Mouse (Mus musculus) limb, embryonic 12.5 days (tissue): ENCODE measurements around the gene Ier5. TPM values are rescaled to one million over a fixed set of nuclear protein-coding genes. Genes with fewer than 3 reads are reported as not detected.

ENCODE experiments used
- ATAC-seq: fragments of 200-750 bp; cut with Nextera tagmentation; 2 replicates; pipeline ENCODE4 v1.8.0; 2017; ENCODE audit warnings: low read depth, moderate TSS enrichment; ENCODE audit not compliant: insufficient number of reproducible peaks, insufficient read depth, low FRiP score, low TSS enrichment
- H3K27ac ChIP-seq: fragments of 300-500 bp; sonication (generic); 2 replicates; pipeline ENCODE4 v1.5.1; 2016; ENCODE audit warnings: mild to moderate bottlenecking, moderate library complexity
- H3K27me3 ChIP-seq: fragments of 300-500 bp; sonication (generic); 2 replicates; pipeline ENCODE4 v1.6.1; 2016; ENCODE audit warnings: mild to moderate bottlenecking, moderate library complexity
- H3K36me3 ChIP-seq: fragments of 300-500 bp; sonication (generic); 2 replicates; pipeline ENCODE4 v1.6.1; 2016; ENCODE audit warnings: mild to moderate bottlenecking, moderate library complexity
- H3K4me1 ChIP-seq: fragments of 300-500 bp; sonication (generic); replicated peaks from 2 replicates; pipeline ENCODE4 v1.6.1; 2016
- H3K4me2 ChIP-seq: fragments of 300-500 bp; sonication (generic); 2 replicates; pipeline ENCODE4 v1.6.1; 2016; ENCODE audit warnings: mild to moderate bottlenecking, moderate library complexity
- H3K4me3 ChIP-seq: fragments of 300-500 bp; sonication (generic); replicated peaks from 2 replicates; pipeline ENCODE4 v1.5.1; 2016; ENCODE audit warnings: mild to moderate bottlenecking
- H3K9ac ChIP-seq: fragments of 300-500 bp; sonication (generic); replicated peaks from 2 replicates; pipeline ENCODE4 v1.6.1; 2016; ENCODE audit warnings: mild to moderate bottlenecking, moderate library complexity
- H3K9me3 ChIP-seq: fragments of 300-500 bp; sonication (generic); 2 replicates; pipeline ENCODE4 v1.6.1; 2016; ENCODE audit warnings: mild to moderate bottlenecking, moderate library complexity
- WGBS: fragments of 180-500 bp; shearing (Covaris S2); methylation state at CpG from one replicate; pipeline ENCODE4 v1.1.7; 2016; 5-methylcytosine and 5-hydroxymethylcytosine counted together
- polyA plus RNA-seq: library from polyadenylated mRNA; unstranded; fragments of >200 nt; fragmentation: Nextera tagmentation; extraction: Ambion mirVana; gene quantifications from 2 replicates; pipeline ENCODE4 v1.2.1, GENCODE M21; 2016

The Ier5 gene
- polyA plus RNA-seq, 1 experiment from 2014 or later: 15.8 TPM

DNA sequence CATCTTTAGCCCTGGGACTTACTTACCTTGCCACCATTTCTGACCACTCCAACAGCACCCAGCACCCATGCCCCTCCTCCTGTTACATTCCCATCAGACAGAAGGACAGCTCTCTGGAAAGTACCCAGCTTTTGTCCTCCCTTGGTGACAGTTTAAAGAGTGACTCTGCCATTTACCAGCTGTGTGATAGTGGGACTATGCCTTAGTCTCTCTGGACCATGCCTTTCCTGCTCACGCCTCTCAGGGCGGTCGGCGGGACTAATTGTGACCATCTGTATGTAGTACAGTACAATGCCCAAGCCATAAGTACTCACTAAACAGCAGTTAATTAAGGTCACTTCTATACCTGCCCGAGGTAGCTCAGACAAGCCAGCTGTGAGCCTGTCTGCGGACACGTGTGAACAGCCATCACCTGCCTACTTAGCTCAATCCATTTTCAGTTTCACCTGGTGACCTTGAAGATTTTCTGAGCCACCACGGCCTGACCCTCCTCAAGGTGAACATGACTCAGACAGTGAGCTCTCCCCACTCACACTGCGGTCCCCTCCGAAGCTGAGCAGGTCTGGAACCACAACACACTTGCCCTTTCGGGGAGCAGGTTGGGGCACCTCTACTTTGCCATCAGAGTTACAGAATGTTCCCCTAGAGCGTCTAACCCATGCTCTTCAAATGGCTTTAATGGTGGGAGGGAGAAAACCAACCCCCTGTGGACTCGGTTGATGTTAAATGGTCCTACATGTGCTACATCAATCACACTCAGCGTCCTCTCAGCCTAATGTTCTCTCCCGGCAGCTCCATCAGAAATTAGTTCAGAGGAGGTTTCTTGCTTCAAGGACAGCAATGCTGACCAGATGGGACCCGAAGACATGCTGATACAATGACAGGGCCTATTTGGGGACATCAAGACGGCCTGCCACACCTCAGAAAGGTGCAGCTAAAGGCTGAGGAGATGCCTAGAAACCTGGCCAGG is 38.3 kb downstream of the Ier5 start:
- Histone ChIP-seq H3K9ac (no peak overlapping the region), H3K9me3 (no peaks in the 10 kb centered on the region), H3K27ac (no peak overlapping the region), H3K4me1 (peaks cover 27% of the 10 kb centered on the region), H3K4me2 (no peak overlapping the region), H3K36me3 (no peaks in the 10 kb centered on the region), H3K27me3 (0 out of 2 replicates have a peak, but pooled peaks cover 15% of the 10 kb centered on the region), H3K4me3 (no peak overlapping the region)
- ATAC-seq: no peak
- 37% methylated on average over 17 of the region's 17 CpGs for WGBS

DNA sequence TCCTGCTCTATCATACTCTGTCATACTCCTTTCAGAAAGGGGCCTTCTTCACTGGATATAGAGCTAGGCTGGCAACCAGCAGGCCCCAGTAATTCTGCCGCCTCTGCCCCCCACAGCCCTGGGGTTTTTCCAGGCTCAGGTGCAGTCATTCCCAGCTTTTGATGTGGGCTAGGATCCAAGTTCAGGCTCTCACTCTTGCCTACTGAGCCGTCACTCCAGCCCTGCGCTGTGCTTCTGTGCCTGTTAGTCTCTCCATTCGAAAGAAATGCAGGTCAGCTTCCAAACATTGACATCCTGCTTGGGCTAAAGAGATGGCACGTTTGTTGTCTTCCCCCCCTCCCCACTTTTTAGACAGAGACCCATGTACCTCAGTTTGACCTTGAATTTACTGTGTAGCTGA is 39.2 kb downstream of the Ier5 start:
- H3K4me1 ChIP-seq: peaks cover 30% of the 10 kb centered on the region
- H3K27ac ChIP-seq: no peak overlapping the region

DNA sequence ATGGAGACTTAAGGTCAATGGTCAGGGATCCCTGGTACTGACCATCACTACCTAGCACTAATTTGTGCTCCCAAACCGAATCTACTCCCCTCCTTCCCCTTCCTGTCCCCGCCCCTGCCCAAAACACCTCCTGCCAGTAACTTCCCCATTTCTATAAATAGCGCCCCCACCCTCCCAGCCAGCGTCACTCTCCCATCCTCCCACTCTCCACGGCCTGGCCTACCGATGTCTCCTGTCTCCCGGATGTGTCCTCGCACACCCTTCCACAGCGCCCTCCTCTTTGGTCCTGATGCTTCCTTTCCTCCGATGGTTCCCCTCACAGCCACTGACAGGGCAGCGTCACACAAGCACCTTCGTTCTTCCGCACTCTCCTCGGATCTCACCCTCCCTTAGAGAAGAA is 39.9 kb downstream of the Ier5 start:
- Histone ChIP-seq H3K4me3 (no peak overlapping the region), H3K9me3 (no peaks in the 10 kb centered on the region), H3K27me3 (0 out of 2 replicates have a peak, but pooled peaks cover 10% of the 10 kb centered on the region), H3K36me3 (no peaks in the 10 kb centered on the region), H3K9ac (no peak overlapping the region), H3K4me1 (peaks cover 37% of the 10 kb centered on the region), H3K27ac (no peak overlapping the region), H3K4me2 (no peak overlapping the region; the same call in 1 of the 2 replicates)
- ATAC-seq: no peak
- WGBS: 23% methylated on average over 14 of the region's 14 CpGs

More for the DNA sequence above, 39.2 kb downstream of the Ier5 start:
- Histone ChIP-seq H3K27me3 (0 out of 2 replicates have a peak, but pooled peaks cover 15% of the 10 kb centered on the region), H3K9ac (no peak overlapping the region), H3K4me2 (no peak overlapping the region), H3K4me3 (no peak overlapping the region), H3K36me3 (no peaks in the 10 kb centered on the region), H3K9me3 (no peaks in the 10 kb centered on the region)
- 56% methylated on average over 5 of the region's 5 CpGs for WGBS
- peak; percentile 7; the same call in 1 of the 2 replicates for ATAC-seq

DNA sequence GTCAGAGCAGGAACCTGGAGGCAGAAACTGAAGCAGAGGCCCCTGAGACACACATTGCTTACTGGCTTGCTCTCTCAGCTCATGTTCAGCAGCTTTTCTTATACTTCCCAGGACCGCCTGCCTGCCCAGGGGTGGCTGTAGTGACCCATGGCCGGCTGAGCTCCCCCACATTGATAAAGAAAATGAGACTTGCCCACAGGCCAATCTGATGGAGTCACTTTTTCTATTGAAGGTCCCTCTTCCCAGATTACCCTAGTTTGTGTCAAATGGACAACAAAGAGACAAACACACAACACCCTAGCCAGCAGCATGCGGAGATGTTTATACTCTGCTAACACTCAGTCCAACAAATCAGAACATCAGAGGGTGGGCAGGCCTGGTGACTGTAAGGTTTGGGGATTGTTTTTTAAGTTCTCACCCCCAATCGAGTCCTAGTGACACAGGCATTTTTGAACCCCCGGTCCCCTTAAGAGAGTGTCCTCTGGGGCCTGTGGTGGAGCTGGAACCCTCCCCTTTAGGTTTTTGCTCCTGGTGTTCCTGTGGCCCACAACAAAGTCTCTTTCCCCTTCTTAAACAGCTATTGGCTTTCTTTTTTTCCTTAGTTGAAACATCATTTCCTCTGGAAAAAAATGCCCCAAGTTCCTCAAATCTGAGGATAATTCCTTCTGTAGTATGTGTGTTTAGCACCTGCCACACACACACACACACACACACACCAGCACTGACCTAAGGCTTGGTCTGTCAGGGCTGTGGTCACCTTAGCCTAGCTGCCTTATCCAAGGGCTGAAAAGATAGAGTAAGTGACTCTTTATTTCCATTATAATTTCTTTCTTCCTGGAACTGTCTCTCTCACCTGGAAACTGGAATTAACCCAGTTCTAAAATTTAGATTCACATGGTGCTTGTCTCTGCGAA is 41.1 kb downstream of the Ier5 start:
- 0 out of 2 replicates have a peak, but pooled peaks cover 10% of the 10 kb centered on the region for H3K27me3 ChIP-seq
- no peaks in the 10 kb centered on the region for H3K9me3 ChIP-seq
- H3K4me1 ChIP-seq: peaks cover 44% of the 10 kb centered on the region
- no peaks in the 10 kb centered on the region for H3K36me3 ChIP-seq
- H3K27ac ChIP-seq: no peak overlapping the region
- H3K4me2 ChIP-seq: no peak overlapping the region
- no peak overlapping the region for H3K9ac ChIP-seq
- 61% methylated on average over 6 of the region's 6 CpGs for WGBS
- no peak overlapping the region for H3K4me3 ChIP-seq
- no peak for ATAC-seq

DNA sequence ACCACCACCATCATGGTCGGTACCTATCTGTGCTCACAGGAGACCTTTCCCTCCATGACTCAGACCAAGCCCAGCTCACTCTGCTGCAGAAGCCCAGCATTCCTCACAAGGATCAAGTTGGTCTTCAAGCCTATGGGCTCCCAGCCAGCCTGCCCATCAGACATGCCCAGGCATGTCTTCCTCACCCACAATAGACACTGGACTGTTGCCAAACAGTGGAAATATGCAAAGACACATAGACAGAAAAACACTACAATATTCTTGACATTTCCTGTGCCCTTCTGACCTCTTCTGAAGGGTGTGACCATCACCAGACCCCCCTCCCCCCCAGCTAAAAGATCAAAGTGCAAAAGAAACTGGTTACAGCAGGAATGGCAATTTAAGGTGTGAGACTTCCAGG is 43.3 kb downstream of the Ier5 start:
- WGBS: 97% methylated on average over 1 of the region's 1 CpGs
- Histone ChIP-seq H3K9me3 (no peaks in the 10 kb centered on the region), H3K4me3 (no peak overlapping the region), H3K27me3 (no peaks in the 10 kb centered on the region), H3K4me2 (no peak overlapping the region), H3K4me1 (peaks cover 62% of the 10 kb centered on the region), H3K36me3 (no peaks in the 10 kb centered on the region), H3K9ac (no peak overlapping the region), H3K27ac (no peak overlapping the region)
- ATAC-seq: no peak

DNA sequence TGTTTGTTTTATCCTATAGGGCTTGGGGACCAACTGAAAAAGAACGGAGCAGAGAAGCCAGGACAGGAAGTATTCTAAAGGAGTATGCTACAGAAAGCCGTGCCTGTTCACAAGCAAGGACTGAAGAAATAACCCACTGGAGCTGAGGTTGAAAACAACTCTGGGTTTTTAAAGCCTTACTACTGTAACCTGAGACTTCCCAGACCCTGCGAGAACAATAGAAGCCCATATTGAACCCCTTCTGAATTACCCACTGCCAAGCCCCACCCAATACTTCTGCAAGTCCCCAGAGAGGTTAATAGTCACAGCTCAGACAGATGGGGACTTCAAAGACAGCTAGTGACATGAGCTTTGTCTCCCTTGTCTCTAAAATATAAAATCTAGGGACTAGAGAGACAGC is 44.4 kb downstream of the Ier5 start:
- no peak overlapping the region for H3K4me3 ChIP-seq
- H3K4me1 ChIP-seq: peaks cover 61% of the 10 kb centered on the region
- peak; percentile 54; the same call in 1 of the 2 replicates for ATAC-seq
- H3K9ac ChIP-seq: no peak overlapping the region
- H3K27me3 ChIP-seq: no peaks in the 10 kb centered on the region
- peak overlapping the region; percentile 41 for H3K4me2 ChIP-seq
- no peaks in the 10 kb centered on the region for H3K9me3 ChIP-seq
- WGBS: 11% methylated on average over 3 of the region's 3 CpGs
- H3K36me3 ChIP-seq: no peaks in the 10 kb centered on the region
- H3K27ac ChIP-seq: peak overlapping the region; percentile 90

DNA sequence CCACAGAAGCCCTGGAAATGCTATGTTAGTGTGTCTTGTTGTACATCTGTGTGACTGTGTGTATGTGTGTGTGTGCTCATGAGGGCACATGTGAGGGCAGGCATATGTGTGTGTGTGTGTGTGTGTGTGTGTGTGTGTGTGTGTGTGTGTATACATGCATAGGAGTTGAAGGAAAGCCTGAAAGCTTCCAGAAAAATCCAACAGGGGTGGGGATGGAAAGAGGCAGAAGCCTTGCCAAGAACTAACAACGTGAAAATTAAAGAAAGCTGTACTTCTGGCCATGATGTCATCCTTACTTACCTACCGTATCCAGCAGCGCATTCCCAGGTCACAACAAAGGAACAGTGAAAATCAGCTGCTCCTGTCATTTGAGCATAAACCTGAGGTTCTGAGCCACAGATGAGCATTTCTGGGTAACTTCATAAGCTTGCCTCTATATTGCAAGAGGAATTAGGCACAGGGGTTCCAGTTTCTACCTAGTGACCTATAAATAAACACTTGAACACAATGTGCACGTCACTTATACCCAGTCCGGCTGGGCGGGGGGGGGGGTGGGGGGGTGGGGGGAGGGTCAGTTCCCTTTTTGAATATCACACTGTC is 45.0 kb downstream of the Ier5 start:
- H3K4me2 ChIP-seq: peak overlapping the region; percentile 41
- H3K27me3 ChIP-seq: no peaks in the 10 kb centered on the region
- peaks cover 61% of the 10 kb centered on the region for H3K4me1 ChIP-seq
- H3K36me3 ChIP-seq: no peaks in the 10 kb centered on the region
- peak; percentile 31; the same call in 1 of the 2 replicates for ATAC-seq
- H3K9me3 ChIP-seq: no peaks in the 10 kb centered on the region
- H3K4me3 ChIP-seq: no peak overlapping the region
- WGBS: 21% methylated on average over 6 of the region's 6 CpGs
- H3K27ac ChIP-seq: peak overlapping the region; percentile 90
- H3K9ac ChIP-seq: no peak overlapping the region

DNA sequence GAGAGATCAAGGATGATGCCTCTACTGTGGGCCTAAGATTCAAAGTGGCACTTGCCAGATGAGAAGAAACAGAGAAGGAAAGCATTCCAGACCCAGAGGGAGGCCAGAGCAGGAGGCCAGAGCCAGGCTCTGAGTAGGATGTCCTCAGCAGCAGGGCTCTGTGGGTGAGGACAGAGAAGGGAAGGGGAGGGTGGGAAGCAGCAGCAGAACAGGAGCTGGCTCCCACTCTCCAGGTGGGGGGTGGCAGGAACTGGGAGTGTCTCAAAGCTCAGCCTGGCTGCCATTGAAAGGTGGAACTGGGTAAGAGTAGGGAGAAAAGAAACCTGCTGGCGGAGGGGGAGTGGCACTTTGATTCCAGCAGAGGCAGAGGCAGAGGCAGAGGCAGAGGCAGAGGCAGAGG is 46.1 kb downstream of the Ier5 start:
- 92% methylated on average over 1 of the region's 1 CpGs for WGBS
- no peaks in the 10 kb centered on the region for H3K27me3 ChIP-seq
- H3K36me3 ChIP-seq: no peaks in the 10 kb centered on the region
- no peak for ATAC-seq
- no peak overlapping the region for H3K4me3 ChIP-seq
- no peak overlapping the region for H3K4me2 ChIP-seq
- H3K9ac ChIP-seq: no peak overlapping the region
- H3K27ac ChIP-seq: peak overlapping the region; percentile 73
- no peaks in the 10 kb centered on the region for H3K9me3 ChIP-seq
- peaks cover 58% of the 10 kb centered on the region for H3K4me1 ChIP-seq

DNA sequence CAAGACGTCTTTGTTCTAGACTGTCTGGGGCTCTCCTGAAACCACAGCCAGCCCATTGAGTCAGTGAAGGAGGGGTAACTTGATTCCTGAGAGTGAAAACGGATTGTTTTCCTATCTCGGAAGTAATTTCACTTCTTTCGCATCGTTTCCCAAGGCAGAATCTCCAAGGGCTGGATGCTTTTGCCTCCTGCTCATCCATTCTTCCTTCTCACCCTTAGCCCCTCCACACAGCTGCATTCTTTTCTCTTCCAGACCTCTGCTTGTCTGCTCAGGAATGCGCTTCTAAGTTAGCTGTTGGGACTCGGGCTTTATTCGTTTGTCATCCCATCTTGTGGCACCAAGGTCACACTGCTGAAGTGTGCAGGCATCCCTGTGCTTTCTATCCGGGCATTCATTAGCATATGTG is 46.7 kb downstream of the Ier5 start:
- H3K27me3 ChIP-seq: no peaks in the 10 kb centered on the region
- no peaks in the 10 kb centered on the region for H3K9me3 ChIP-seq
- H3K27ac ChIP-seq: peak overlapping the region; percentile 73
- H3K4me2 ChIP-seq: no peak overlapping the region
- WGBS: 37% methylated on average over 9 of the region's 9 CpGs
- no peaks in the 10 kb centered on the region for H3K36me3 ChIP-seq
- ATAC-seq: no peak
- H3K9ac ChIP-seq: no peak overlapping the region; the same call in 1 of the 2 replicates
- H3K4me1 ChIP-seq: peaks cover 58% of the 10 kb centered on the region
- H3K4me3 ChIP-seq: no peak overlapping the region

DNA sequence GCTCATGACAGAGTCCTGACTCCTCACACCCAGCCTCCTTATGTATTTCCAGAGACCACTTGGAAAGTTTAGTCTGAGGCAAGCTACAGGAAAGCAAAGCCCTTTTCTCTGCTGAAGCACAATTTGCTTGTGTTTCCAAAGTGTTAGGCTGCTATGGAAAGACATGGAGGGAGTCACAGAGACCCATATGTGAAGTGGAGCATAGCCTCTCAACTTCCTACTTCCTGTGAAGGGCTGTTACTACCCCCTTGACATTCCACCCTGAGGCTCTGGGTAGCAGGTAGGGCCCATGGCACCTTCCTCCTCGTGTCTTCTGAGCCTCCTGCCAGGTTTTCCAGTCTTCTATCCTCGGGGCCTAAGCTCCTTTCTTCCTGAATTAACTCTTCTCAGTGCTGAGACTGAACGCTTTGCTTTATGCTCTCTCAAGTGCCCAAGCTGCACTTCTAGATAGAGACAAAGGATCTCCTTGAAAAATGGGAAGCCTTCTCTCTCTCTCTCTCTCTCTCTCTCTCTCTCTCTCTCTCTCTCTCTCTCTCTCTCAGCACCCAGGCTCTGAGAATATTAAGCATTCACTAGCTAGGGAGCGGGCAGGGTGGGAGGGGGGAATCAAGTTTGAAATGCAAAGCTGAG is 47.2 kb downstream of the Ier5 start:
- H3K4me3 ChIP-seq: no peak overlapping the region
- H3K9ac ChIP-seq: no peak overlapping the region; the same call in 1 of the 2 replicates
- H3K36me3 ChIP-seq: no peaks in the 10 kb centered on the region
- no peaks in the 10 kb centered on the region for H3K27me3 ChIP-seq
- ATAC-seq: no peak
- WGBS: 40% methylated on average over 4 of the region's 4 CpGs
- peak overlapping the region; percentile 73 for H3K27ac ChIP-seq
- no peak overlapping the region for H3K4me2 ChIP-seq
- no peaks in the 10 kb centered on the region for H3K9me3 ChIP-seq
- H3K4me1 ChIP-seq: peaks cover 58% of the 10 kb centered on the region
